Comparison of ENCODE assay signal across 10 mouse cellular contexts in the genomic region with DNA sequence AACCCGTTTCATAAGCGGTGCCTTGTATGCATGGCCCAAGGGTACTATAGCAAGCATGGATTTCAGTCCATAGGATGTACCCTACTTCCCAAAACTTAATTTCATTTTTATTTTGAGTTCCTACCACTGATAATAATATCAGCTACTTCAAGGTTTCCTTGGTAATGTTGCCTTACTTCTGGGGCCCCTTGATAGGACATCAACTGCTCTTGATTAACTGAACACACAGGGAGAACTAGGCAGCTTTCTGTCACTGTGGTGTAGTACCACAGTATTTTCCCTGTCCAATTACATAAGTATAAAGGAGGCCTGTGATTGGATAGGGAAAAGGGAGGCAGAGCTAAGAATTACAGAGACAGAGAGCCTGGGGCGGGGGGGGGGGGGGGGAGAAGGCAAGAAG. TPM values are rescaled to one million over a fixed set of nuclear protein-coding genes. Genes with fewer than 3 reads are reported as not detected.
DNase-seq lines count a peak whose midpoint lies in the region; ATAC-seq lines count a peak whose summit lies in the region.
"Had no signal": no experiment of that assay in that cellular context is flagged by ENCODE, and none has a peak within 500 bp of the region (broad histone marks: within the 10 kb centered on the region; RNA-seq: fewer than 3 reads in every experiment).

No protein-coding gene starts in this region.

- H3K9me3 ChIP-seq in kidney, embryonic 15.5 days (replicated peaks), result no peaks in the 10 kb centered on the region
- no peaks in the 10 kb centered on the region for H3K9me3 ChIP-seq in forebrain, embryonic 12.5 days

- H3K36me3 ChIP-seq in kidney, embryonic 15.5 days, result no peaks in the 10 kb centered on the region
- no peaks in the 10 kb centered on the region for H3K36me3 ChIP-seq in forebrain, embryonic 12.5 days (replicated peaks)

- peak overlapping the region; percentile 85; the same call in 1 of the 2 replicates for H3K27ac ChIP-seq in kidney, embryonic 15.5 days
- peak overlapping the region; percentile 90 for H3K27ac ChIP-seq in forebrain, embryonic 12.5 days

- 51% methylated on average over 3 of the region's 3 CpGs for WGBS in kidney, embryonic 15.5 days
- 35% methylated on average over 2 of the region's 3 CpGs for WGBS in forebrain, embryonic 12.5 days

- H3K27me3 ChIP-seq in kidney, embryonic 15.5 days, result 0 out of 2 replicates have a peak, but pooled peaks cover 3% of the 10 kb centered on the region
- H3K27me3 ChIP-seq in forebrain, embryonic 12.5 days, result peaks cover 14% of the 10 kb centered on the region

- peaks cover 29% of the 10 kb centered on the region for H3K4me1 ChIP-seq in kidney, embryonic 15.5 days
- peaks cover 56% of the 10 kb centered on the region for H3K4me1 ChIP-seq in forebrain, embryonic 12.5 days

- no peak for DNase-seq in kidney, postnatal 4 days
- no peak for DNase-seq in cerebellum, adult 8-10 months
- no peak for DNase-seq in thymus, adult 18-20 months
- no peak for DNase-seq in embryo, embryonic 10 days (ENCODE audit: low spot score)
- DNase-seq: gastrocnemius, adult 2 months had no signal

- H3K9ac ChIP-seq in kidney, embryonic 15.5 days, result no peak overlapping the region
- no peak overlapping the region for H3K9ac ChIP-seq in forebrain, embryonic 12.5 days

- H3K4me3 ChIP-seq in kidney, embryonic 15.5 days (replicated peaks), result no peak overlapping the region
- no peak overlapping the region for H3K4me3 ChIP-seq in forebrain, embryonic 12.5 days (replicated peaks)

- ATAC-seq in kidney, embryonic 15.5 days (replicated peaks; ENCODE audit: low FRiP score), result no peak
- peak; percentile 66 for ATAC-seq in common myeloid progenitor, adult 5-6 weeks (replicated peaks; ENCODE audit: low read depth, poor library complexity, severe bottlenecking)
- no peak for ATAC-seq in forebrain, embryonic 12.5 days (ENCODE audit: low FRiP score)
- ATAC-seq in megakaryocyte progenitor cell, adult 5-6 weeks (replicated peaks; ENCODE audit: poor library complexity), result peak; percentile 64
- ATAC-seq: activated CD4-positive, CD25-positive, alpha-beta regulatory T cell, adult 4 months had no signal

- peak overlapping the region; percentile 54; the same call in 1 of the 2 replicates for H3K4me2 ChIP-seq in kidney, embryonic 15.5 days
- peak overlapping the region; percentile 35 for H3K4me2 ChIP-seq in forebrain, embryonic 12.5 days

RNA-seq across cellular contexts. Expression of gene Wdr95, which starts 13.6 kb away (rescaled TPM):
- not detected in 2 replicates for polyA plus RNA-seq in kidney, embryonic 15.5 days (2015; fragmentation: Nextera tagmentation; extraction: Ambion mirVana)
- total RNA-seq in common myeloid progenitor, adult 5-6 weeks (2017), result not detected in 2 replicates
- 0.17 and 0.68 TPM in 2 replicates for polyA plus RNA-seq in forebrain, embryonic 12.5 days (2016; fragmentation: Nextera tagmentation; extraction: Ambion mirVana)
- not detected in 2 replicates for total RNA-seq in megakaryocyte progenitor cell, adult 5-6 weeks (2015)
- total RNA-seq in megakaryocyte progenitor cell, adult 5-6 weeks (2017), result not detected in 2 replicates
- polyA plus RNA-seq: activated CD4-positive, CD25-positive, alpha-beta regulatory T cell, adult 4 months had no signal

Comparison
In these comparisons a context has a peak if more than half of its experiments do, and no peak if none do; other contexts are left out.
1. ATAC-seq: peak in common myeloid progenitor, adult 5-6 weeks (single experiment) and megakaryocyte progenitor cell, adult 5-6 weeks (single experiment); none in kidney, embryonic 15.5 days (single experiment) and forebrain, embryonic 12.5 days (single experiment).